Mouse (Mus musculus) regulatory T cell (primary cell): ENCODE measurements around the gene Daam1.

Experiments used
- in situ Hi-C: fragments of 300-600 bp; cut with MboI, MseI; formaldehyde crosslinking; loops from one replicate; pipeline ENCODE4 v1.15.1; 2025; ENCODE audit warnings: high pct_unique_total_duplicates

Daam1 gene

DNA sequence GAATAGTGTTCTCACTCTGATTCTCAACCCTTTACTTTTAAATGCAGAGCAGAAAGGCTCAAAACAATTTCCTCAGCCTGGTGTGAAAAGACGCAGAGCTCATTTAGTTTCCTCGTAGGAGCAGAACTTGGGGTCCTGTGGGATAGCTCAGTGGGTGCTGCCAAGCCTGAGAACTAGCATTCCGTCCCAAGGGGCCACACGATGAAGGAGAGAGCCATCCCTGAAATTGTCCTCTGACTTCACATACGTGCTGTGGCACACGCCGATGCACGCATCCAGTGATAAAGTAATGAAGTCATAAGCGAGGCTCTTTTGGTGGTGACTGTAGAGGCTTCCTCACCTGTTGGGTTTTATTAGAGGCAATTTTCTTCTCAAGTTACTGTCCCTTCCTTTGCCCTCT, 138.6 kb downstream of the Daam1 start:
- in situ Hi-C loops: no loop called here

- in situ Hi-C loops: no loop called here
These were observed 139.2 kb downstream of the Daam1 start for GRCm38 (mm10) chr12:71969941-71970629.

DNA sequence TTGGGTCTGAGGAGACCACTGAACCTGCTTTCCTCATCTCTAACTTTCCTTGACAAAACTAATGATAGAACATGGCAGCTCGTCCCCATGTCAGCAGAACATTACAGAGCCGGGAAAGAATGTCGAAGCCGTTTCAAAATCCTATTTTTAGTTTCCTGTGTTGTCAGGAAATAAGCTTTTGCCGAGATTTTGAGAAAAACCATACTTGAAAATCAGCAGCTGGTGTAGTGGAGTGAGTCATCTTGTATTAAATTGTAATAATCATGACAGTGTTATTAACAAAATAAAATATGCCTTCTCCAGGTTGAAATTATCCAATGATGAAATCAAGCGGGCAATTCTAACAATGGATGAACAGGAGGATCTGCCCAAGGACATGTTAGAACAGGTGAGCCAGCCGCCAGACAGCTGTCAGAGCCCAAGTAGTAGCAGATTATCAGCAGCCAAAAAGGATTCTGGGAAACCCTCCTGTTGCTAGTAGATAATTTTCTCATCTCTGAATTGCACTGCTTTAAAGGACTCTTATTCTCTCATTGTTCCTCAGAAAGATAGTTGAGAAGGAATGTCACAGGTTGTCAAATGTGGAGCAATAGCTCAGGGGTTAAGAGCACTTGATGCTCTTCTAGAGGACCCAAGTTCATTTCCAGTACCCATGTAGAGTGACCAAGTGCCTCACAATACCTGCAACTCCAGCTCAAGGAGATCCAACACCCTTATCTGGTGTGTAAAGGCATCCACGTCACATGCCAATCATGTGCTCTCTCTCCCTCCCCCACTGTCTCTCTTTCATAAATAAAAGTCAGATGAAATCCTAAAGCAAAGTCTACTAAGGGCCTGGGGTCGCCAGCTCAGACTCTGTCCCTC, 140.1 kb downstream of the Daam1 start:
- in situ Hi-C loops: no loop called here

DNA sequence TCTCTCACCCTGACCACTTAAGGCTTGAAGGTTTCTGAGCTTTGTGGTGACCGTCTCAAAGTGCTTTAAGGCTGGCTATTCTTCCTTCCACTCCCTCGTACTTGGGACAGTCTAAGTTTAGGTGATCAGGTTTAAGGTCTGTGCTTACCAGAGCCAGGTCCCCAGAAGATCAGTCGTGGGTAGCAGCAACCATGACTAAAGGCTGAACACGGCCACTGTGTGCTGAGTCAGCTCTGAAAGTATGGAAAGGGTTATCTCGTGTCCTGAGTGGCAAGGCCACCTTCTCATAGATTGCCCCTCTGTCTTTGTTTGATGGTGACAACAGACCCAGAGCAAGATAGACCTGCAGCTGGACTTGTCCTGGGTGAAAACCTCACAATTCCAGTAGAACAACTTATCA, 141.2 kb downstream of the Daam1 start:
- in situ Hi-C loops: no loop called here

- in situ Hi-C loops: no loop called here
These were observed 141.9 kb downstream of the Daam1 start for GRCm38 (mm10) chr12:71972619-71973266.

GRCm38 (mm10) chr12:71973577-71973976, 142.7 kb downstream of the Daam1 start:
- in situ Hi-C loops: no loop called here

DNA sequence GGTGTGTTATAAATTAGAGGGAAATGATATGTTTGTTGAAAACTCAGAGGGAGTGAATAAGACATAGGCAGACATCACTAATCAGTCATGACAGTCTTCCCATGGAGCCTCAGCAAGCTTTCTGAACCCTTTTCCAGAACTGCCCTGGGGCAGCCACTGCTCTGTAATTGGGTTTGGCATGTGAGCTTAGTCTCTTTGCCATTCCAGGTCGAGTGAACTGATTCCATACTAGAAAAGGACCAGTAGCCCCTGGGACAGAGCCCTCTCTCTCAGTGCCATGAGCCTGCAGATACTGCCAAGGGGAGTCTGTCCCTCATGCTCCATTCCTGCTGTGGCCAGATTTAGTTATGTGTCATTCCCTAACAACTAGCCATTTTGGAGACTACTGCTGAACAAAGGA, 144.7 kb downstream of the Daam1 start:
- in situ Hi-C loops: no loop called here

DNA sequence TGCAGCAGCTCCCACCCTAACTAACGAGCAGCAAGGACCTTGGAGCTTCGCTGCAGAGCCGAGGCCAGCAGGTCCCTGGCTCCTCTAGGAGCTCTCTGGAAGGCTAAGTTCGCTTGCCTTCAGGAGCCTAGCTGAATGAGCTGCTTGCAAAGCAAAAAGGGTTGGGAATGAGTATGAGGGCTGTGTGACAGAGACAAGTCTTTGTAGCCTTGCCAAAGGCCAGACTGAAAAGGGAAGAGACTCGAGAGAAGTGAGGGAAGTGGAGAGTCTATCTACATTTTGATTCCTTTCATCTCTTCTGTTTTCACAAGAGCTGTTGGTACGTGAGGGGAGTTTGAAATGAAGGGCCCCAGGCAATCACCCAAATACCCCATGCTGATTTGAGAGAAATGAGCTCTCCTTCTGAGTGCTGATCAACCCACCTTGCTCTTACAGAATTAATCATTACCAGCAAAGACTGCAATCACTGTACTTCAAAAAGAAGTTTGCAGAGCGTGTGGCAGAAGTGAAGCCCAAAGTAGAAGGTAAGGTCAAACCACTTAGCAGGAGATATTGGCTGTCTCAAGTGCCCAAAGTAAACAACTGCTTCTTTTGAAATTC, 145.6 kb downstream of the Daam1 start:
- in situ Hi-C loops: no loop called here

- in situ Hi-C loops: no loop called here
These were observed 146.5 kb downstream of the Daam1 start for GRCm38 (mm10) chr12:71977364-71977763.

DNA sequence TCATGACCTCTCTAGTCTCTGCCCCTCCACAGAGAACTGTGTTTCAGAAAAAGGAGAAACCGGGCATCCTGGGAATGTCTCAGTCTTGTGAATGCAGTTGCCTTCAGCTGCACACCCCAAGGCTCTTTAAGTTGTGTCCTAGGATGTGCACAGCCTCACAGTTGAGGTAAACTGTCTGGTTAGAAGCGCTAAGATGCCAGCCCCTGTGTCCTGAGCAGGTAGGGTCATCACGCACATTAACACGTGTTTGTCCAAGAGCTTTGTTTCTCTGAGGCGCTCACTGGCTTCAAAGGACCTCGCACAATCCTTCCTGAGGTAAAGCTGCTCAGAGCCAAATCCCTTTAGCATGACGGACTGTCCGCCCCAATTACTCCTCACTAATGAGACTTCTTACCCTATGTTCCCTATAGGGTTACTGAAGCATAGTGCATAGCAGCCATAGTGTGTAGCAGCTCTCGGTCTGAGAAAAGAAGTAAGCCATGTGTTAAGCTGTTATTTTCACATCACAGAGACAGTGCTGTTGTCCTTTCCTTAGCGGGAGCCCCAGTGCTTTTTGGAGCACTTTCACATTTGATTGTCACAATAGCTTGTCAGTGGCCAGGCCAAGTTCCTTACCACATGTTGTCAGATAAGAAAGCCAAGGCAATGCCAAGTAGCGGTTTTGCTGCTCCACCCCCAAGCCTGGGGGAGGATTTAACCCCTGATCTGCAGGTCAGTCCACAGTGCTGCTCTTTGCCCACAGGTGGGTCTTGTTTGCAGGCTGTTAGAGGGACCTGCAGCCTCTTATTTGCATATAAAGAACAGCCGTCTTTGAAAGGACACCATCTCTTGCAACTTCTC, 147.9 kb downstream of the Daam1 start:
- in situ Hi-C loops: no loop called here

DNA sequence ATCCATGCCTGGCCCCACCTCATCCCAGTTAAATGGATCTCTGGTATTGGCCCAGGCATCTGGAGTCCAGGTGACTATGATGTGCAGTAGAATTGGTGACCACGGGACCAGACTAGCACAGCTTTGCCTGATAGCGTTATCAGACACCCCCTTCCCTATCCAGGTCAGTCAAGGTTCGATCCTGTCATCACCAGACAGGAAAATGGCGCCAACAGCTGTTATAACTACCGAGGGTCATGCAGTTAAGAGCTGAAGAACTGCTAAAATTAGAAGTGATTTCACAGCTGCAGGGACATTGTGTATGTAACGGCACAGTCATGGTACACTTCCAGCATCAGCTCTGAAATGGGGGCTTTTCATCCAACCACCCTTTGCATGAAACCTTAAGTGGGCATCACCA, 149.3 kb downstream of the Daam1 start:
- in situ Hi-C loops: no loop called here

GRCm38 (mm10) chr12:71980746-71981145, 149.9 kb downstream of the Daam1 start:
- in situ Hi-C loops: no loop called here

DNA sequence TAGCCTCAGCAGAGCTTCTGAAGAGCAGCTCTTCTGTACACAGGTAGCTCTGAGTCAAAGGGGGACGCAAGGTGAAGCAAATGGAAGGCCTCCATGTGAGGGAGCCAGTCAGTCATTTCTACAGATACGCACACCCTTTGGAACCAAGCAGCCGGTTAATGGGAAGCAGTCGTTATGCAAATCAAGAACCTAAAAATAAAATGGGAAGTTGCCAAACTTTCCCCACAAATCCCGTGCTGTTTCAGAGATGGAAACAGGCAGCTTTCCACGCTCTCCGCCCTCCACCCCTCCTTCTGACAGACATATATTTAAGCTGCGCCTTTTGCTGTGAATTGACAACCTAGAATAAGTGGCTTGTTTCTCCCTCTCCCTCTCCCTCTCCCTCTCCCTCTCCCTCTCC, 150.4 kb downstream of the Daam1 start:
- in situ Hi-C loops: no loop called here

DNA sequence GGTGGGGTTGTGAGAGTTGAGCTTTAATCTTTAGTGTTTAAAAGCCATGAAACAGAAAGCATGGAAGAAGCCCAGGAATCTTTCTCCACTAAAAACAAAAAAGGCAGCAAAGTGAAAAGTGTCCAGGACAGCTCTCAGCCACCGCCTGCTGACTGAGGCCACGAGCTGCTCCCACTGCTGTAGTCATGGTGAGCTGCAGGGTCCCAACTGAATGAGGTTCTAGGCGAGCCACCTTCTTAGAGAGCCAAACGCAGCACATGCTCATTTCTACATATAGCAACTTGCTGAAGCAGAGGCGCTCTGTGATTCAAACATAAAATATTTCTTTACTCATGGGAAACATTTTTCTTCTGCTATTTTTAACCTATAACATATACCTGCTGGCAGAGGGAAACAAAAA, 150.9 kb downstream of the Daam1 start:
- in situ Hi-C loops: no loop called here

- in situ Hi-C loops: no loop called here
These were observed 152.3 kb downstream of the Daam1 start for GRCm38 (mm10) chr12:71983102-71983715.

GRCm38 (mm10) chr12:71987161-71987560, 156.3 kb downstream of the Daam1 start:
- in situ Hi-C loops: no loop called here

DNA sequence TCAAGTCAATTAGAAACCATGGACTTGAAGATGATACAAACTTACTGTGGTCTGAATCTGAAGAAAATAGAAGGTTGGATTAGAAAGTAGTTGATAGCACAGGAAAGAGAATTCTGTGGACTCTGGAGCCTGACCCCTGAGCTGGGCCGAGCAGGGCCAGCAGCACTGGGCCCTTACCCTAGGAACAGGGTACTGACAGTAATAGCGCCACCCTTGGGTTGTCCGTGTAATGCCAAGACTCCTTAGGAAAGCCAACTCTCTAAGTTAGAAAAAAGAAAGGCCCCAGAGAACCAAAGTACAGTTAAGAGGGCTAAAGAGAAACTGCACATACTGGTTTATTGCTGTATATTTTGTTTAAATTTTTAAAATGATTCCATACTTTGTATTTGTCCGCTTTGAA, 157.0 kb downstream of the Daam1 start:
- in situ Hi-C loops: no loop called here

GRCm38 (mm10) chr12:71989596-71989995, 158.7 kb downstream of the Daam1 start:
- in situ Hi-C loops: no loop called here

GRCm38 (mm10) chr12:71992599-71993210, 161.8 kb downstream of the Daam1 start:
- in situ Hi-C loops: no loop called here

GRCm38 (mm10) chr12:71995831-71996230, 165.0 kb downstream of the Daam1 start:
- in situ Hi-C loops: no loop called here
